Mouse (Mus musculus): ENCODE results near the gene Gm6502. TPM values are rescaled to one million over a fixed set of nuclear protein-coding genes. Genes with fewer than 3 reads are reported as not detected.

Gene Gm6502
- polyA plus RNA-seq (2017; shearing (Covaris generic)): not detected

DNA sequence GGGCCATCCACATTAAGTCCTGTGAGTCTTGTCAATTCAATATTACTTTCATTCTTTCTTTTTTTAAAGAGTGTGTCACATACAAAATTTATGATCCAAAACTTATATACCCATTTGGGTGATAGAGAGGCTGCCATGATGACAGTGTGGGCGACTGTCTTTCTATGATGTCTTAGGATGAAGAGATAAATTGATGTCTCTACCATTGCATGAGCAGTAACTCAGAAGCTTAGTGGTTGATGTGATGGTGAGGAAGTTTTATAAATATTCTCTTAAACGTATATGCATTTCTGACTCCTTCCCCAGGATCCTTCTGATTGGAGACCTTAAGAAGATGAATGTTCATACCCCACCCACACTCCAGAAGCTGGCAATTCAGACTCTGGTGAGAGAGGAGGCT, at the start of gene Gm6502:
Gm6502 (plus strand) TSS at position 301 of the 400 bp plus-strand sequence.

GRCm38 (mm10) chr5:94306696-94307095, 7.5 kb upstream of the Gm6502 start, which contains the start of gene A430089I19Rik:
TSS of gene A430089I19Rik (minus strand) at chr5:94306796.

GRCm38 (mm10) chr5:94339449-94339848, 25.2 kb downstream of the Gm6502 start, which contains the start of gene AA792892:
TSS of gene AA792892 (plus strand) at chr5:94339749.

Other genes starting within 250 kb of the Gm6502 start
- not detected for gene BC061212, start 243.9 kb upstream of the Gm6502 start, polyA plus RNA-seq (2017; shearing (Covaris generic))
- gene Gm6351, start 238.1 kb upstream of the Gm6502 start, polyA plus RNA-seq (2017; shearing (Covaris generic)): not detected
- not detected for gene Gm3106, start 96.4 kb upstream of the Gm6502 start, polyA plus RNA-seq (2017; shearing (Covaris generic))
- gene A430089I19Rik, start 7.6 kb upstream of the Gm6502 start, polyA plus RNA-seq (2017; shearing (Covaris generic)): not detected
- not detected for gene AA792892, start 25.3 kb downstream of the Gm6502 start, polyA plus RNA-seq (2017; shearing (Covaris generic))
- not detected for gene Gm7682, start 131.3 kb downstream of the Gm6502 start, polyA plus RNA-seq (2017; shearing (Covaris generic))
- gene Gm3139, start 211.9 kb downstream of the Gm6502 start, polyA plus RNA-seq (2017; shearing (Covaris generic)): not detected

Data from CD4-positive, CD25-positive, alpha-beta regulatory T cell, adult 9 weeks (primary cell).